Mouse (Mus musculus): ENCODE data around the gene Hint2.

GRCm38 (mm10) chr4:43653161-43654015 is 2.9 kb downstream of the Hint2 start, which contains the start of gene Spag8:
- TF ChIP-seq CTCF (IDR thresholded peaks at IDR 0.05; ENCODE audit: control insufficient read depth, insufficient read depth, insufficient read length): no peak
- TF ChIP-seq MAX (IDR thresholded peaks at IDR 0.05): no peak
- TF ChIP-seq CEBPB (IDR thresholded peaks at IDR 0.05; ENCODE audit: low read depth): no peak
- TF ChIP-seq MYOD1 (IDR thresholded peaks at IDR 0.05; ENCODE audit: control insufficient read depth, insufficient read length, low read depth): no peak
- TF ChIP-seq MYOG (IDR thresholded peaks at IDR 0.05; ENCODE audit: control insufficient read depth, extremely low read depth, insufficient read length): no peak
- TF ChIP-seq USF1 (IDR thresholded peaks at IDR 0.05; ENCODE audit: low read depth): no peak
- TF ChIP-seq FOSL1 (IDR thresholded peaks at IDR 0.05; ENCODE audit: insufficient read depth, low read length, poor library complexity, severe bottlenecking): no peak
